Mouse (Mus musculus): ENCODE results near the gene Trim26.

The Trim26 gene

GRCm38 (mm10) chr17:36900001-36900400, 63.1 kb downstream of the Trim26 start:
- no peak for DNase-seq (ENCODE audit: low spot score)

GRCm38 (mm10) chr17:36900691-36901090, 63.8 kb downstream of the Trim26 start:
- no peak for DNase-seq (ENCODE audit: low spot score)

DNA sequence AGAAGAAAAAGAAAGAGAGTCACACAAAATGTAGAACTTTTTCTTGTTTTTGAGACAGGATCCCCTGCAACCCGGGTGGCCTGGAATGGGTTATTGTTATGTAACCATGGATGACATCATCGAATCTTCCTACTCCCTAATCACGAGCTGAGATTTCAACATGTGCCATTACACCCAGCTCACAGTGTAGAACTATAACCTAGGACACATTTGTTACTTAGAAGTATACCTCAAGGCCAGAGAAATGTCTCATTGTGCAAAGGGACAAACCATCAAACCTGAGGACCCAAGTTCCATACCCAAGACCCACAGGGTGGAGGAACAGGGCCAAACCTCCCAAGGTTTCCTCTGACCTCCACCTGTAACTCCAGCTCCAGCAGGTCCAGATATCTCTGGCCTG, 66.7 kb downstream of the Trim26 start:
- no peak for DNase-seq (ENCODE audit: low spot score)

- DNase-seq (ENCODE audit: low spot score): no peak
Measured at GRCm38 (mm10) chr17:36908235-36908634, 71.3 kb downstream of the Trim26 start.
